Mouse (Mus musculus): ENCODE results near the gene Opcml. TPM values are rescaled to one million over a fixed set of nuclear protein-coding genes. Genes with fewer than 3 reads are reported as not detected.

Opcml gene
- polyA plus RNA-seq, 1 experiment from 2014 or later, result 1.6 TPM

DNA sequence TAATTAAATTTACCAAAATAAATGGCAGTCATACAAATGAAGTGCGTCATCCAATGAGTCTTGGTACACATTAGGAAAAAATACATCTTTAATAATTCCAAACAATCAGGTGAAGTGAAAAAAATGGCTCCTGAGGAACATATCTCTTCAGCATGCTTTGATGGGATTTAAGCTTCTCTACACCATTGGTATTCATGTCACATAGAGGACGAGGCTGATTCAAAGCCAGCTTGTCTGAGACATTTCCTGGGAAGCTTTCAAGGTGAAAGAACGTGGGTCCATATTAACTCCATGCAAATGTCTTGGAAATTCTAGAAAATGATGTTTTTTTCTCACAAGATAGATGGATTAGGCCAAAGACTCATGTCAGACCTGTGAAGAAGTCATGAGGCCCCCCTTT is 212.6 kb downstream of the Opcml start:
- WGBS, result 68% methylated on average over 3 of the region's 3 CpGs

GRCm38 (mm10) chr9:28011483-28011882 is 220.9 kb downstream of the Opcml start:
- H3K27me3 ChIP-seq (replicated peaks; ENCODE audit: control insufficient read depth, insufficient read depth, low read length), result no peaks in the 10 kb centered on the region
- no peak for DNase-seq (ENCODE audit: low spot score)
- no peak overlapping the region for H3K27ac ChIP-seq (ENCODE audit: low read depth, low read length)
- 66% methylated on average over 8 of the region's 8 CpGs for WGBS
- no peak overlapping the region for H3K4me2 ChIP-seq
- no peaks in the 10 kb centered on the region for H3K36me3 ChIP-seq (ENCODE audit: control insufficient read depth, insufficient read depth, low read length)
- no peak overlapping the region for H3K4me3 ChIP-seq (ENCODE audit: low read depth, low read length)
- no peaks in the 10 kb centered on the region for H3K4me1 ChIP-seq (replicated peaks; ENCODE audit: control insufficient read depth, insufficient read depth, low read length)
- no peak overlapping the region for H3K9ac ChIP-seq (ENCODE audit: low read depth, low read length)
- no peaks in the 10 kb centered on the region for H3K9me3 ChIP-seq (ENCODE audit: control insufficient read depth, low read length)
- ATAC-seq (replicated peaks; ENCODE audit: low FRiP score), result no peak

More for the DNA sequence above, 212.6 kb downstream of the Opcml start:
- H3K27ac ChIP-seq (ENCODE audit: low read depth, low read length), result no peak overlapping the region
- ATAC-seq (replicated peaks; ENCODE audit: low FRiP score) (no peak), DNase-seq (ENCODE audit: low spot score) (no peak)
- no peaks in the 10 kb centered on the region for H3K9me3 ChIP-seq (ENCODE audit: control insufficient read depth, low read length)
- no peak overlapping the region for H3K4me2 ChIP-seq
- H3K9ac ChIP-seq (ENCODE audit: low read depth, low read length), result no peak overlapping the region
- H3K27me3 ChIP-seq (replicated peaks; ENCODE audit: control insufficient read depth, insufficient read depth, low read length), result no peaks in the 10 kb centered on the region
- H3K4me1 ChIP-seq (replicated peaks; ENCODE audit: control insufficient read depth, insufficient read depth, low read length), result no peaks in the 10 kb centered on the region
- no peaks in the 10 kb centered on the region for H3K36me3 ChIP-seq (ENCODE audit: control insufficient read depth, insufficient read depth, low read length)
- H3K4me3 ChIP-seq (ENCODE audit: low read depth, low read length), result no peak overlapping the region

DNA sequence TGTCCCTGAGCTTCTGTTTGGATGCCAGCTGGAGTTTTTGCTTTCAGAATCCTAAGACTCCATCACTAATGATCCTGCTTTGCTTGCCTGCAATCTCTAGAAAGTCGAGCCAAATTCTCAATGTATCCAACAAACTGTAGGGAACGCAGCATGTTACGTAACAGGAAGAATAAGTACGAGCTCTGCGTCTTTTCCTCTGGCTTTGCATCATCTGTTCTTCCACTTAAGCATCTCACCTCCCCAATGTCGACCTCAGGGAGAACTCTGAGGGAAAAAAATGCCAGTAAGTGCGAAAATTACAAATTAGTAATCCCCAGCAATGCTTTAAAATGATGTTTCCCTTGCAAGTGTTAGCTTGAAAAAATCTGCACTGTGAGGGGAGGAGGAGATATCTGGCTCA is 222.1 kb downstream of the Opcml start:
- no peaks in the 10 kb centered on the region for H3K9me3 ChIP-seq (ENCODE audit: control insufficient read depth, low read length)
- ATAC-seq (replicated peaks; ENCODE audit: low FRiP score), result no peak
- no peaks in the 10 kb centered on the region for H3K4me1 ChIP-seq (replicated peaks; ENCODE audit: control insufficient read depth, insufficient read depth, low read length)
- H3K4me2 ChIP-seq, result no peak overlapping the region
- H3K4me3 ChIP-seq (ENCODE audit: low read depth, low read length), result no peak overlapping the region
- no peak overlapping the region for H3K9ac ChIP-seq (ENCODE audit: low read depth, low read length)
- no peaks in the 10 kb centered on the region for H3K36me3 ChIP-seq (ENCODE audit: control insufficient read depth, insufficient read depth, low read length)
- no peaks in the 10 kb centered on the region for H3K27me3 ChIP-seq (replicated peaks; ENCODE audit: control insufficient read depth, insufficient read depth, low read length)
- WGBS, result 61% methylated on average over 7 of the region's 7 CpGs
- no peak overlapping the region for H3K27ac ChIP-seq (ENCODE audit: low read depth, low read length)
- no peak for DNase-seq (ENCODE audit: low spot score)

DNA sequence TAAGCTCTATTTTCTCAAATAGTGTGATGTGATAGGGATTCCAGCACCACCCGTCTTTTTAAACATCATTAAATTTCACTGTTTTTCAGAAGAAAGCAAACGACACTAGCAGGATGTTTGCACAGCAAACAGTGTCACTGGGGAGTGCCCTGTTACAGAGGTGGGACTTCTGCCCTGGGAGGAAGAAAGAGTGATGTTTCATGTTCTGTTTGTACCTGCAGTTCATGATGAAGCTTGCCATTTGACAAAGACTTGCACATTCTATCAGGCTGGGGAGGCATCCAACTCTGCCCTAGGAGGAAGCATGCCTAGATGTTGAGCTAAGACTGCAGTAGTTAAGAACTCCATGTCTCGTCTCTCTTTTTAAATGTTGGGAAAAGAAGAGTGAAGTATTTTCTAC is 222.6 kb downstream of the Opcml start:
- Histone ChIP-seq H3K27me3 (replicated peaks; ENCODE audit: control insufficient read depth, insufficient read depth, low read length) (no peaks in the 10 kb centered on the region), H3K36me3 (ENCODE audit: control insufficient read depth, insufficient read depth, low read length) (no peaks in the 10 kb centered on the region), H3K27ac (ENCODE audit: low read depth, low read length) (no peak overlapping the region), H3K9me3 (ENCODE audit: control insufficient read depth, low read length) (no peaks in the 10 kb centered on the region), H3K4me2 (no peak overlapping the region), H3K9ac (ENCODE audit: low read depth, low read length) (no peak overlapping the region), H3K4me1 (replicated peaks; ENCODE audit: control insufficient read depth, insufficient read depth, low read length) (no peaks in the 10 kb centered on the region), H3K4me3 (ENCODE audit: low read depth, low read length) (no peak overlapping the region)
- DNase-seq (ENCODE audit: low spot score) (no peak), ATAC-seq (replicated peaks; ENCODE audit: low FRiP score) (no peak)
- WGBS, result 45% methylated on average over 3 of the region's 3 CpGs

- no peaks in the 10 kb centered on the region for H3K27me3 ChIP-seq (replicated peaks; ENCODE audit: control insufficient read depth, insufficient read depth, low read length)
- no peak overlapping the region for H3K4me2 ChIP-seq
- H3K4me1 ChIP-seq (replicated peaks; ENCODE audit: control insufficient read depth, insufficient read depth, low read length), result no peaks in the 10 kb centered on the region
- no peak overlapping the region for H3K4me3 ChIP-seq (ENCODE audit: low read depth, low read length)
- ATAC-seq (replicated peaks; ENCODE audit: low FRiP score) (no peak), DNase-seq (ENCODE audit: low spot score) (no peak)
- H3K36me3 ChIP-seq (ENCODE audit: control insufficient read depth, insufficient read depth, low read length), result no peaks in the 10 kb centered on the region
- no peaks in the 10 kb centered on the region for H3K9me3 ChIP-seq (ENCODE audit: control insufficient read depth, low read length)
- no peak overlapping the region for H3K27ac ChIP-seq (ENCODE audit: low read depth, low read length)
- H3K9ac ChIP-seq (ENCODE audit: low read depth, low read length), result no peak overlapping the region
- 63% methylated on average over 5 of the region's 5 CpGs for WGBS
Observed at GRCm38 (mm10) chr9:28028156-28028555, 237.6 kb downstream of the Opcml start.

DNA sequence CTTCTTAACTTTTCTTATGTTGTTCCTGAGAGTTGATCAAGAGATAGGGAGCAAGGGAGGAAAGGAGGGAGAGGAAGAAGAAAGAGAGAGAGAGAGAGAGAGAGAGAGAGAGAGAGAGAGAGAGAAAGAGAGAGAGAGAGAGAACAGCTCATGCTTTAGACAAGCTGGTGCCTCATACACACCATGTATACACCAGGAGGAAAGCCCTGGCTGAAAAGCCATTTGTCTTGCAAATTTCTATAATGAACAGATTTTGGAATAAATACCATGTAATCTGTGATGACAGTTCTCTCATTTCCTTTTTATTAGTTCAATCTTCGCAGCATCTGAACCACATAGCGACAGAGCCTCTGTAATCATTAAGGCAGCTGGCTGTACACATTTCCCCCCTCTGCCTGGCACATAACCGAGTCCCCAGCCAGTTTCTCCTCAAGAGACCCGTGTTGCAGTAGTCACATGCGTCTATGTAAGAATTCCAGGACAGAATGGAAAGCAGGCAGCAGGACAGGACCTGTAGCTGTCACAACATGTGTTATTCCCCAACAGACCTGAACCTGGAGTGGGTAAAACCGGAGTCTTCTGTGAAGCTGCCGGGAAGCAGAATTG is 238.3 kb downstream of the Opcml start:
- Histone ChIP-seq H3K27me3 (replicated peaks; ENCODE audit: control insufficient read depth, insufficient read depth, low read length) (no peaks in the 10 kb centered on the region), H3K36me3 (ENCODE audit: control insufficient read depth, insufficient read depth, low read length) (no peaks in the 10 kb centered on the region), H3K9me3 (ENCODE audit: control insufficient read depth, low read length) (no peaks in the 10 kb centered on the region), H3K4me1 (replicated peaks; ENCODE audit: control insufficient read depth, insufficient read depth, low read length) (no peaks in the 10 kb centered on the region), H3K4me3 (ENCODE audit: low read depth, low read length) (no peak overlapping the region), H3K27ac (ENCODE audit: low read depth, low read length) (no peak overlapping the region), H3K9ac (ENCODE audit: low read depth, low read length) (no peak overlapping the region), H3K4me2 (no peak overlapping the region)
- ATAC-seq (replicated peaks; ENCODE audit: low FRiP score) (no peak), DNase-seq (ENCODE audit: low spot score) (no peak)
- WGBS, result 69% methylated on average over 7 of the region's 7 CpGs

- H3K27ac ChIP-seq (ENCODE audit: low read depth, low read length), result no peak overlapping the region
- no peak overlapping the region for H3K4me3 ChIP-seq (ENCODE audit: low read depth, low read length)
- no peak for DNase-seq (ENCODE audit: low spot score)
- no peaks in the 10 kb centered on the region for H3K27me3 ChIP-seq (replicated peaks; ENCODE audit: control insufficient read depth, insufficient read depth, low read length)
- ATAC-seq (replicated peaks; ENCODE audit: low FRiP score), result no peak
- H3K36me3 ChIP-seq (ENCODE audit: control insufficient read depth, insufficient read depth, low read length), result no peaks in the 10 kb centered on the region
- no peaks in the 10 kb centered on the region for H3K9me3 ChIP-seq (ENCODE audit: control insufficient read depth, low read length)
- WGBS, result 89% methylated on average over 2 of the region's 2 CpGs
- no peak overlapping the region for H3K4me2 ChIP-seq
- H3K4me1 ChIP-seq (replicated peaks; ENCODE audit: control insufficient read depth, insufficient read depth, low read length), result no peaks in the 10 kb centered on the region
- no peak overlapping the region for H3K9ac ChIP-seq (ENCODE audit: low read depth, low read length)
Observed at GRCm38 (mm10) chr9:28049157-28049556, 258.6 kb downstream of the Opcml start.

- Histone ChIP-seq H3K27me3 (replicated peaks; ENCODE audit: control insufficient read depth, insufficient read depth, low read length) (no peaks in the 10 kb centered on the region), H3K9ac (ENCODE audit: low read depth, low read length) (no peak overlapping the region), H3K9me3 (ENCODE audit: control insufficient read depth, low read length) (no peaks in the 10 kb centered on the region), H3K4me1 (replicated peaks; ENCODE audit: control insufficient read depth, insufficient read depth, low read length) (no peaks in the 10 kb centered on the region), H3K36me3 (ENCODE audit: control insufficient read depth, insufficient read depth, low read length) (no peaks in the 10 kb centered on the region), H3K27ac (ENCODE audit: low read depth, low read length) (no peak overlapping the region), H3K4me2 (no peak overlapping the region), H3K4me3 (ENCODE audit: low read depth, low read length) (no peak overlapping the region)
- no peak for DNase-seq (ENCODE audit: low spot score)
- ATAC-seq (replicated peaks; ENCODE audit: low FRiP score), result no peak
- 75% methylated on average over 2 of the region's 2 CpGs for WGBS
Observed at GRCm38 (mm10) chr9:28057171-28057845, 266.7 kb downstream of the Opcml start.

DNA sequence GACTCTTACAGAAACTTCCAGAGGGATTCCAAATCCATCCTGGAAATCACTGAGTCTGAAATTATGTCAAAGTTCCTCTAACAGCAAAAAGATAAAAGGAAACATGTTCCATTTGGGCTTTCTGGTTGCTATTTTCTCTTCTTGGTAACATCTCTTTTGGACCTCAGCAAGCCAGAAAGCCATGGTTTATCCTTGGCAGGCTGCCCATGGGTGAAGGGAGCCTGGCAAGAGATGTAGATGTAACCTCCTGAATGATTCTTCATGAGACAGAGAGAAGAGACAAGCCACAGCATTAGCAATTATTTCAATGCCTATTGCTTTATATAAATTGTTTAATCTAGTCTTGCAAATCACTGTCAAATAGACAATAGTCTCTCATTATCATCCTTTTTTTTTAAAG is 274.6 kb downstream of the Opcml start:
- no peak for ATAC-seq (replicated peaks; ENCODE audit: low FRiP score)
- Histone ChIP-seq H3K4me2 (no peak overlapping the region), H3K9me3 (ENCODE audit: control insufficient read depth, low read length) (no peaks in the 10 kb centered on the region), H3K4me1 (replicated peaks; ENCODE audit: control insufficient read depth, insufficient read depth, low read length) (no peaks in the 10 kb centered on the region), H3K27me3 (replicated peaks; ENCODE audit: control insufficient read depth, insufficient read depth, low read length) (no peaks in the 10 kb centered on the region), H3K27ac (ENCODE audit: low read depth, low read length) (no peak overlapping the region), H3K4me3 (ENCODE audit: low read depth, low read length) (no peak overlapping the region), H3K9ac (ENCODE audit: low read depth, low read length) (no peak overlapping the region), H3K36me3 (ENCODE audit: control insufficient read depth, insufficient read depth, low read length) (no peaks in the 10 kb centered on the region)
- DNase-seq (ENCODE audit: low spot score), result no peak
